Comparison of ENCODE assay signal across 9 mouse cellular contexts in the genomic region with DNA sequence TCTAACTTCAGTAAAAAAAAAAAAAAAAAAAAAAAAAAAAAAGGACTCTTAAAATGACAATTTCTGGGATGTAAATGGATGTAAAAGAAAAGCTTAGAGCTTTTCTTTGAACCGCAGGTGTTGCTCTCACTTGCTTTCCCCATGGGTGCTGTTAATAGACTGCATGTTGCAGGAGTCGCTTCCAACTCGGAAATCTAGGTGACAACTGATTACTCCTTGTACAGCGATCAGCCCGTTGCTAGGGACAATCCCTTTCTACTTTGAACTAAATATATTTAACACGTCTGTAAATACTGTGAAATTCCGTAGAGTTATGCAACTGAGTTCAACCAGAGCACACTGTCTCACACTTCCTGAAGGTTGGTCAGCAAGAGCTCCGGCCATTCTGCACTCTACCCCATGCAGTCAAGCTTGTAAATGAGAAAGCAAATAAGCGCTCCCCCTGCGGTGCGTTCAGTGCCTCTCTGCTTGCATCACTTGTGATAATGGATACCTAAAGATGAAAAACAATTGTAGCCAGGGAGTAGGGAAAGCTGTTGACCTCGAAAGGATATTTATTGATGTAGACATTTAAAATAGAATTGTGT.
DNase-seq lines count a peak whose midpoint lies in the region; ATAC-seq and TF ChIP-seq lines count a peak whose summit lies in the region.
"Had no signal": no experiment of that assay in that cellular context is flagged by ENCODE, and none has a peak within 500 bp of the region (broad histone marks: within the 10 kb centered on the region; RNA-seq: fewer than 3 reads in every experiment).

No protein-coding gene starts in this region.

- H3K27ac ChIP-seq in limb, embryonic 13.5 days = no peak overlapping the region
- H3K27ac ChIP-seq in stomach, postnatal 0 days (replicated peaks) = no peak overlapping the region

- peak overlapping the region; percentile 48 for H3K4me2 ChIP-seq in limb, embryonic 13.5 days (replicated peaks)
- H3K4me2 ChIP-seq in stomach, postnatal 0 days (replicated peaks; ENCODE audit: low read depth) = peak overlapping the region; percentile 29; the same call in 1 of the 2 replicates

- 9% methylated on average over 12 of the region's 12 CpGs for WGBS in lung, adult 2 months
- 8% methylated on average over 12 of the region's 12 CpGs for WGBS in limb, embryonic 13.5 days
- WGBS in stomach, postnatal 0 days = 10% methylated on average over 12 of the region's 12 CpGs

- no peaks in the 10 kb centered on the region for H3K27me3 ChIP-seq in limb, embryonic 13.5 days
- no peaks in the 10 kb centered on the region for H3K27me3 ChIP-seq in stomach, postnatal 0 days (ENCODE audit: control insufficient read depth, insufficient read depth, low read length)

- peak; percentile 64; the same call in 1 of the 2 replicates for ATAC-seq in limb, embryonic 13.5 days (ENCODE audit: low FRiP score, low read depth)
- no peak for ATAC-seq in stomach, postnatal 0 days (ENCODE audit: low FRiP score, low TSS enrichment)
- ATAC-seq in CD4-positive, CD25-positive, alpha-beta regulatory T cell, adult 4 months = no peak

- no peak overlapping the region for H3K4me3 ChIP-seq in lung, adult 2 months (replicated peaks; ENCODE audit: extremely low read depth, low read depth, low read length)
- peak overlapping the region; percentile 3; the same call in 1 of the 2 replicates for H3K4me3 ChIP-seq in limb, embryonic 13.5 days
- H3K4me3 ChIP-seq in stomach, postnatal 0 days (ENCODE audit: low read depth, low read length) = no peak overlapping the region

- no peaks in the 10 kb centered on the region for H3K36me3 ChIP-seq in limb, embryonic 13.5 days
- no peaks in the 10 kb centered on the region for H3K36me3 ChIP-seq in stomach, postnatal 0 days (ENCODE audit: control insufficient read depth, insufficient read depth, low read length)

- TF ChIP-seq EP300 in stomach, postnatal 0 days (optimal IDR thresholded peaks at IDR 0.05) = no peak

- peak; percentile 21 to 38 for DNase-seq in cerebellum, postnatal 10 days
- DNase-seq in cerebellum, adult 8-10 months = no peak
- DNase-seq in lung, postnatal 36 days = peak; percentile 1
- no peak for DNase-seq in lung, adult 2 months
- peak; percentile 16 for DNase-seq in stomach, postnatal 0 days (ENCODE audit: low spot score)
- DNase-seq in ovary, postnatal 10 days (ENCODE audit: low spot score) = no peak
- DNase-seq: kidney, postnatal 36 days had no signal

- no peaks in the 10 kb centered on the region for H3K4me1 ChIP-seq in lung, adult 2 months (ENCODE audit: control insufficient read depth, insufficient read depth, low read length)
- no peaks in the 10 kb centered on the region for H3K4me1 ChIP-seq in limb, embryonic 13.5 days
- no peaks in the 10 kb centered on the region for H3K4me1 ChIP-seq in stomach, postnatal 0 days (replicated peaks; ENCODE audit: control insufficient read depth, insufficient read depth)

- no peak overlapping the region for H3K9ac ChIP-seq in limb, embryonic 13.5 days
- H3K9ac ChIP-seq in stomach, postnatal 0 days (ENCODE audit: low read length) = no peak overlapping the region

- no peak for TF ChIP-seq POLR2A in lung, adult 2 months (IDR thresholded peaks at IDR 0.05; ENCODE audit: borderline replicate concordance, extremely low read depth, low read depth, low read length)

- no peak for TF ChIP-seq CTCF in lung, adult 2 months (IDR thresholded peaks at IDR 0.05; ENCODE audit: insufficient read depth, low read length)
- 0 out of 2 replicates have a peak, but pooled peaks have one; percentile 9 for TF ChIP-seq CTCF in stomach, postnatal 0 days (IDR thresholded peaks at IDR 0.05; ENCODE audit: low read depth)

- no peaks in the 10 kb centered on the region for H3K9me3 ChIP-seq in limb, embryonic 13.5 days
- no peaks in the 10 kb centered on the region for H3K9me3 ChIP-seq in stomach, postnatal 0 days (ENCODE audit: control insufficient read depth, low read length)

Comparison
In these comparisons a context has a peak if more than half of its experiments do, and no peak if none do; other contexts are left out.
1. DNase-seq: peak in cerebellum, postnatal 10 days (2 of 2), lung, postnatal 36 days (single experiment) and stomach, postnatal 0 days (single experiment); none in cerebellum, adult 8-10 months (single experiment), lung, adult 2 months (single experiment) and ovary, postnatal 10 days (single experiment).